Mouse (Mus musculus): ENCODE measurements around the gene Gpbp1l1. TPM values are rescaled to one million over a fixed set of nuclear protein-coding genes. Genes with fewer than 3 reads are reported as not detected.

The Gpbp1l1 gene
- polyA plus RNA-seq, 1 experiment: 38.1 TPM

- no peak for TF ChIP-seq POLR2A (IDR thresholded peaks at IDR 0.05; ENCODE audit: low read depth, low read length)
- no peak for TF ChIP-seq CTCF (IDR thresholded peaks at IDR 0.05; ENCODE audit: borderline replicate concordance, insufficient read depth, low read length)
- peak overlapping the region; percentile 87 for H3K4me3 ChIP-seq (ENCODE audit: insufficient read depth, low read length)
- H3K27ac ChIP-seq (ENCODE audit: insufficient read depth, low read length): no peak overlapping the region
- H3K4me1 ChIP-seq (ENCODE audit: control insufficient read depth, insufficient read depth, low read length): no peaks in the 10 kb centered on the region
Observed at GRCm38 (mm10) chr4:116558151-116558882, 859 bp downstream of the Gpbp1l1 start.

DNA sequence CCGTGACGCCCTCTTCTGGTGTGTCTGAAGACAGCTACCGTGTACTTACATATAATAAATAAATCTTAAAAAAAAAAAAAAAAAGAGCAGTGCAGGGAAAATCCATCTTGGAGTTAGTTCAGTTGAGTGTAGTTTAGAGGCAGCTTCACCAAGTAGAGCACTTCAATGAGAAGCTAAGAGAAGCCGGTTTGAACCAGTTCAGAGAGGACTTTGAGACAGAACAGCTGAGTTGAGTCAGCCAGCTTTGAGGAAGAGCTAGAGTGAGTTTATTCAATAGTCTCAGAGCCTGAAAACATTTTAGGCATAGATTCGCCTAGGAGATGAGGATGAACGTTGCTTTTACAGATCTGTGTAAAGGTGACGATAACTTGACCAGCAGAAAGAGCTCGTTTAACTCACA is 38.3 kb downstream of the Gpbp1l1 start:
- H3K4me3 ChIP-seq (ENCODE audit: insufficient read depth, low read length): no peak overlapping the region
- H3K27ac ChIP-seq (ENCODE audit: insufficient read depth, low read length): no peak overlapping the region
- H3K4me1 ChIP-seq (ENCODE audit: control insufficient read depth, insufficient read depth, low read length): peaks cover 4% of the 10 kb centered on the region
- TF ChIP-seq CTCF (IDR thresholded peaks at IDR 0.05; ENCODE audit: borderline replicate concordance, insufficient read depth, low read length) (no peak), POLR2A (IDR thresholded peaks at IDR 0.05; ENCODE audit: low read depth, low read length) (no peak)

- Histone ChIP-seq H3K4me1 (ENCODE audit: control insufficient read depth, insufficient read depth, low read length) (peaks cover 4% of the 10 kb centered on the region), H3K4me3 (ENCODE audit: insufficient read depth, low read length) (peak within 1 kb of the TSS; percentile 76), H3K27ac (ENCODE audit: insufficient read depth, low read length) (peak within 1 kb of the TSS; percentile 7; the same call in 1 of the 2 replicates)
- TF ChIP-seq POLR2A (IDR thresholded peaks at IDR 0.05; ENCODE audit: low read depth, low read length) (no peak), CTCF (IDR thresholded peaks at IDR 0.05; ENCODE audit: borderline replicate concordance, insufficient read depth, low read length) (no peak)
Observed at GRCm38 (mm10) chr4:116596379-116596778, 38.9 kb downstream of the Gpbp1l1 start, which contains the start of gene Ccdc17. Ccdc17 (plus strand) TSS chr4:116596654.

- H3K4me1 ChIP-seq (ENCODE audit: control insufficient read depth, insufficient read depth, low read length): peaks cover 4% of the 10 kb centered on the region
- TF ChIP-seq POLR2A (IDR thresholded peaks at IDR 0.05; ENCODE audit: low read depth, low read length) (peak; percentile 67), CTCF (IDR thresholded peaks at IDR 0.05; ENCODE audit: borderline replicate concordance, insufficient read depth, low read length) (no peak)
Observed at GRCm38 (mm10) chr4:116596978-116597881, 39.8 kb downstream of the Gpbp1l1 start.

GRCm38 (mm10) chr4:116612621-116613020 is 55.2 kb downstream of the Gpbp1l1 start:
- H3K4me3 ChIP-seq (ENCODE audit: insufficient read depth, low read length): no peak overlapping the region
- H3K4me1 ChIP-seq (ENCODE audit: control insufficient read depth, insufficient read depth, low read length): no peaks in the 10 kb centered on the region
- H3K27ac ChIP-seq (ENCODE audit: insufficient read depth, low read length): no peak overlapping the region
- TF ChIP-seq CTCF (IDR thresholded peaks at IDR 0.05; ENCODE audit: borderline replicate concordance, insufficient read depth, low read length): no peak
- no peak for TF ChIP-seq POLR2A (IDR thresholded peaks at IDR 0.05; ENCODE audit: low read depth, low read length)

More at GRCm38 (mm10) chr4:116596978-116597881, 39.8 kb downstream of the Gpbp1l1 start:
- Histone ChIP-seq H3K27ac (ENCODE audit: insufficient read depth, low read length) (peak overlapping the region; percentile 8), H3K4me3 (ENCODE audit: insufficient read depth, low read length) (peak overlapping the region; percentile 76)

DNA sequence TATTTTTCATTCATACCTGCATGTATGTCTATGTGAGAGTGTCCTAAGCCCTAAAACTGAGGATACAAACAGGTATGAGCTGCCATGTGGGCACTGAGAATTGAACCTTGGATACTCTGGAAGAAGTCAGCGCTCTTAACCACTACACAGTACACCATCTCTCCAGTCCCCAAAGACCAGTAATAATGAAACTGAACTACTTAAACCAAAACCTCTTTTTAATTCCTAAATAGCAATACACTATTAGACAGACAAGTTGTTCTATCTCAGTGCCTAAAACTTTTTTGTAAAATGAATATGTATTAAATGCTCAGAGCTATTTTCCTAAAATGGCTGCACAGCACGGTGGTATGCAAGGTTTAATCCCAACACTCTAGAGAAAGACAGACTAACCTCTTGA is 57.8 kb downstream of the Gpbp1l1 start:
- H3K27ac ChIP-seq (ENCODE audit: insufficient read depth, low read length): no peak overlapping the region
- no peaks in the 10 kb centered on the region for H3K4me1 ChIP-seq (ENCODE audit: control insufficient read depth, insufficient read depth, low read length)
- H3K4me3 ChIP-seq (ENCODE audit: insufficient read depth, low read length): no peak overlapping the region
- TF ChIP-seq CTCF (IDR thresholded peaks at IDR 0.05; ENCODE audit: borderline replicate concordance, insufficient read depth, low read length): no peak
- TF ChIP-seq POLR2A (IDR thresholded peaks at IDR 0.05; ENCODE audit: low read depth, low read length): no peak

- Histone ChIP-seq H3K27ac (ENCODE audit: insufficient read depth, low read length) (no peak overlapping the region), H3K4me3 (ENCODE audit: insufficient read depth, low read length) (no peak overlapping the region), H3K4me1 (ENCODE audit: control insufficient read depth, insufficient read depth, low read length) (no peaks in the 10 kb centered on the region)
- TF ChIP-seq POLR2A (IDR thresholded peaks at IDR 0.05; ENCODE audit: low read depth, low read length) (no peak), CTCF (IDR thresholded peaks at IDR 0.05; ENCODE audit: borderline replicate concordance, insufficient read depth, low read length) (no peak)
Observed at GRCm38 (mm10) chr4:116624831-116625230, 67.4 kb downstream of the Gpbp1l1 start.

- H3K4me1 ChIP-seq (ENCODE audit: control insufficient read depth, insufficient read depth, low read length): no peaks in the 10 kb centered on the region
- H3K4me3 ChIP-seq (ENCODE audit: insufficient read depth, low read length): peak overlapping the region; percentile 85
- TF ChIP-seq CTCF (IDR thresholded peaks at IDR 0.05; ENCODE audit: borderline replicate concordance, insufficient read depth, low read length) (no peak), POLR2A (IDR thresholded peaks at IDR 0.05; ENCODE audit: low read depth, low read length) (no peak)
- H3K27ac ChIP-seq (ENCODE audit: insufficient read depth, low read length): peak overlapping the region; percentile 59; the same call in 1 of the 2 replicates
Observed at GRCm38 (mm10) chr4:116626658-116627358, 69.3 kb downstream of the Gpbp1l1 start.

DNA sequence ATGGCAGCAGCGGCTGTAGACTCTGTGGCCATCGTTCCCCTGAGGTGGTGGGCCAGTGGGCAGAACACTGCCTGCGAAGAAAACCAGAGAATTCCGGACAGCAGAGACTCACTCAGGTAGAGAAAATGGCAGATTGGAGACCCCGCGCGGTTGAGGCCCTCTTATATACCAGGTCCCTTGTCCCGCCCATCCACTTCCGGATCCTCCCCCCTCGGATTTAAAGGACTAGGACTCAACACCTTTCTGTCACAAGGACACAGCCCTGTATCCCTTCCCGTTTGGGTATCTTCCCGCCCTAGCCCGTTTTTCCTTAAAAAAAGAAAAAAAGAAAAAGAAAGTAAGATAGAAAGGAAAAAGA is 69.9 kb downstream of the Gpbp1l1 start:
- TF ChIP-seq CTCF (IDR thresholded peaks at IDR 0.05; ENCODE audit: borderline replicate concordance, insufficient read depth, low read length) (no peak), POLR2A (IDR thresholded peaks at IDR 0.05; ENCODE audit: low read depth, low read length) (peak; percentile 98)
- peak overlapping the region; percentile 59; the same call in 1 of the 2 replicates for H3K27ac ChIP-seq (ENCODE audit: insufficient read depth, low read length)
- H3K4me1 ChIP-seq (ENCODE audit: control insufficient read depth, insufficient read depth, low read length): no peaks in the 10 kb centered on the region

More for the DNA sequence above, 69.9 kb downstream of the Gpbp1l1 start:
- H3K4me3 ChIP-seq (ENCODE audit: insufficient read depth, low read length): peak overlapping the region; percentile 85

Measured in embryonic fibroblast, embryonic 13.5 days (primary cell).